Mouse (Mus musculus) forebrain, embryonic 14.5 days (tissue): ENCODE measurements at regions not wholly inside any gene's neighbourhood (a gene's known extent, or its start where the extent isn't known, plus 50 kb on each side); places are given as distances from the start of the nearest gene placed in this dataset.
"Not testable (repeated sequence)": the region's sequence is repeated elsewhere in the genome, so short reads cannot be mapped to it uniquely, and the experiment has no call there.

Experiments used
- ATAC-seq: fragments of 200-750 bp; cut with Nextera tagmentation; 2 replicates; pipeline ENCODE4 v1.8.0; 2017; ENCODE audit warnings: mild to moderate bottlenecking, moderate library complexity
- DNase-seq: peaks from one replicate; pipeline ENCODE4 v3.0.0-alpha.2; 2015; ENCODE audit warnings: low spot score
- H3K27ac ChIP-seq: fragments of 300-500 bp; sonication (generic); 2 replicates; pipeline ENCODE4 v1.5.1; 2014; ENCODE audit warnings: low read depth, mild to moderate bottlenecking, control low read depth, low read length, moderate library complexity
- H3K27me3 ChIP-seq: fragments of 300-500 bp; sonication (generic); replicated peaks from 2 replicates; pipeline ENCODE4 v1.6.1; 2014; ENCODE audit warnings: low read length, control low read depth, mixed read lengths; ENCODE audit not compliant: control insufficient read depth, insufficient read depth
- H3K36me3 ChIP-seq: fragments of 300-500 bp; sonication (generic); 2 replicates; pipeline ENCODE4 v1.6.1; 2014; ENCODE audit warnings: low read length, control low read depth; ENCODE audit not compliant: control insufficient read depth, insufficient read depth
- H3K4me1 ChIP-seq: fragments of 300-500 bp; sonication (generic); 2 replicates; pipeline ENCODE4 v1.6.1; 2014; ENCODE audit warnings: antibody characterized with exemption, low read length, control low read depth; ENCODE audit not compliant: control insufficient read depth, insufficient read depth
- H3K4me2 ChIP-seq: fragments of 300-500 bp; sonication (generic); 2 replicates; pipeline ENCODE4 v1.6.1; 2014; ENCODE audit warnings: mild to moderate bottlenecking, control low read depth, low read length
- H3K4me3 ChIP-seq: fragments of 300-500 bp; sonication (generic); 2 replicates; pipeline ENCODE4 v1.5.1; 2014; ENCODE audit warnings: low read depth, low read length, control low read depth
- H3K9ac ChIP-seq: fragments of 300-500 bp; sonication (generic); 2 replicates; pipeline ENCODE4 v1.6.1; 2014; ENCODE audit warnings: mild to moderate bottlenecking, low read length, control low read depth, moderate library complexity
- H3K9me3 ChIP-seq: fragments of 300-500 bp; sonication (generic); replicated peaks from 2 replicates; pipeline ENCODE4 v1.6.1; 2016; ENCODE audit warnings: low read length, control low read depth, mixed read lengths; ENCODE audit not compliant: control insufficient read depth
- WGBS: fragments of 180-500 bp; shearing (Covaris S2); extraction: QIAGEN DNeasy Blood & Tissue Kit; methylation state at CpG from one replicate; pipeline ENCODE4 v1.1.7; 2014; 5-methylcytosine and 5-hydroxymethylcytosine counted together

DNA sequence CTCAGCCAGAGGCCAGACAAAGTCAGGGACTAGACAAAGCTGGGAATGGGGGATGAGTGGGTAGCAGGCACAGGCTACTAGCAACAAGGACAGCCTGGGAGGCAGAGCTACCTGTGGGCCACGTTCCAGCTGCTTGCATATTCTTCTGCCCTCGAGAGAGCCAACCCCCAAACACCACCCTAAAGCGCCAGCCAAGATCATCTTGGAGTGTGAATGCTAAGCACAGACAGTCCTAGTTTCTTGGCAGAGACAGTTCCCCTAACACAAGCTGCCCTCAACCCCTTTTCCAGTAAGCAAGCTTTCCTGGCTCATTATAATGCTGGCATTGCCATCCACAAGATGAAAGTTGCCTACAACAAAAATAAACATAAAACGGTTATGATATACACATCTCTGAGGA lies 336.8 kb upstream of the Gm6657 start:
- H3K27ac ChIP-seq = no peak overlapping the region
- no peaks in the 10 kb centered on the region for H3K9me3 ChIP-seq
- no peaks in the 10 kb centered on the region for H3K36me3 ChIP-seq
- H3K9ac ChIP-seq = no peak overlapping the region
- H3K4me3 ChIP-seq = no peak overlapping the region
- peaks cover 13% of the 10 kb centered on the region for H3K4me1 ChIP-seq
- peak; percentile 75 for DNase-seq
- WGBS = 48% methylated on average over 4 of the region's 4 CpGs
- no peaks in the 10 kb centered on the region for H3K27me3 ChIP-seq
- ATAC-seq = peak; percentile 53; the same call in 1 of the 2 replicates
- H3K4me2 ChIP-seq = no peak overlapping the region

DNA sequence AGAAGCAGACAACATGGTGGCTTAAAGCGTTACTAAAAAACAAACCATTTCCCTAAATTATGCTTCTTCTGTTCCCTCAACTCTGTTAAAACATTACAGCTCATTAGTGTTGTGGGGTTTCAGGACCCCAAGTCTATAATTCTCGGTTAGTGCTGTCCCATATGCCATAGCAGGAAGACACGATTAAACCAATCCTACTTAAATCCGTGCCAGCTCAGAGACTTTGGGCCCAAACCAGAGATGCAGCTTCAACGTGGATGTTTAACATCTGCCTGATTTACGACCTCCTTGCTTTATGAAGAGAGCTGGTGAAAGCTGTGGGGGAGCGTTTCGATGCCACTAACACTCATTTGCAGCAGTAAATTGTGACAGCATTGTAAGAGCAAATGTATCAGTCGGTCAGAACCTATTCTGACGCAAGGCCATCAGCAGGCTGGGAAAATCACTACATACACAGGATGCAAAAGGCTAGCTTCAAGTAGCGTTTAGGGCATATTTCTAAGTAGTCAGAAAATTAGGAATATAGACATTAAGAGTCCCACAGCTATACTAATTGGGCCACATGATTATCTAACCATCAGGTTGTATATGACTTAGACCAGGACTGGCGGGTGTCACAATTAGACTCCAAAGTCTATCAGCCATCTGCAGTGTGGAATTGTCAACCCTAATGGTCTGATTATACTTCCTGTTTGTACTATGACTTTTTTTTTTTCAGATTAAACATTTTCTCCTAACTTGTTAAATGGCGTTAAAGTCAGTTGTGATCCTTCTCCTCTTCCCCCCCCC lies 333.1 kb upstream of the Gm6657 start:
- no peak for ATAC-seq
- no peaks in the 10 kb centered on the region for H3K36me3 ChIP-seq
- no peak overlapping the region for H3K9ac ChIP-seq
- H3K4me1 ChIP-seq = no peaks in the 10 kb centered on the region
- 85% methylated on average over 13 of the region's 13 CpGs for WGBS
- no peaks in the 10 kb centered on the region for H3K27me3 ChIP-seq
- H3K4me2 ChIP-seq = no peak overlapping the region
- H3K27ac ChIP-seq = no peak overlapping the region
- H3K9me3 ChIP-seq = no peaks in the 10 kb centered on the region
- H3K4me3 ChIP-seq = no peak overlapping the region
- DNase-seq = no peak

DNA sequence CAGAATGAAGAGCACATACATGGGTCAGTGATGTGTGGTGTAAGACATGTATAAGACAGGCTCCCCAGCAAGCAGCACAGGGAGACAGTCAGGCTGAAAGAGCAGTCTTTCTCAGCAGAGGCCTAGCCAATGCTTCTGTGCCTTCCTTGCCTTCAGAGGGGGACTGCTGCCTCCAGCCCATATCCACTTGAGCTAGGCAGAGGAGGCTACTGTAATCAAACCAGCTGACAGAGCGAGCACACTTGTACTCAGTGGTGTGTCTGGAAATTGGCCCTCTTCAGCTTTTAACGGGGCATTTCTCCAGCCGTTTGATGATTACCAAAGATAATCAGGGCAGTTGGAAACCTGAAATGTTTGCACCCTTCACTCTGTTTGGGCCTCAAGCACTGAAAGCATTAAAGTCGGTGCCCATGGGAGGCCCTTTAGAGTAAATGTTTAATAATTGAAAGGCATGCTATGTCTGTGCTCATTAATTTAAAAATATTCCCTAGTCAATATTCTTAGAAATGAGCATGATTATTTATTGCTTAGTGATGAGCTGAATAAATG lies 326.0 kb upstream of the Gm6657 start:
- H3K4me3 ChIP-seq = no peak overlapping the region
- no peaks in the 10 kb centered on the region for H3K9me3 ChIP-seq
- H3K36me3 ChIP-seq = no peaks in the 10 kb centered on the region
- no peaks in the 10 kb centered on the region for H3K27me3 ChIP-seq
- H3K4me1 ChIP-seq = no peaks in the 10 kb centered on the region; the same call in 1 of the 2 replicates
- H3K9ac ChIP-seq = no peak overlapping the region
- no peak overlapping the region for H3K4me2 ChIP-seq
- 60% methylated on average over 4 of the region's 4 CpGs for WGBS
- ATAC-seq = no peak
- peak; percentile 28 for DNase-seq
- no peak overlapping the region for H3K27ac ChIP-seq

DNA sequence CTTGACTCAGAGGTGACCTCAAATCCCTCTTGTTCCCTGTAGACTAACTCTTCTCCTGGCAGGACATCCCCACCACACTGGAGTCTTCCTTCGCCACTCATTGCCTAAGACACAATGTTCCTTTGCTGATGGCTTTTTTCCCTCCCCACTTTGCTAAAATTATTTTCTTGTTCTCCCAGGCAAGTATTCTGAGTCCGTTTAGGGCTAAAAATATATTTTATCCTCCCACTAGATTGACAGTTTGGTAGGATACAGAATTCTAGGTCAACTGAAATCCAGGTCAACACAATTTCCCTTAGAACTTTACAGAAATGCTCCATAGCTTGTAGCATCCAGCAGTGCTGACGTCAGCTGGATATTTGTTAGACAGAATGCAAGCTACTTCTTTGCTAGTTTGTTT lies 324.7 kb upstream of the Gm6657 start:
- Histone ChIP-seq H3K9ac (no peak overlapping the region), H3K27me3 (no peaks in the 10 kb centered on the region), H3K9me3 (no peaks in the 10 kb centered on the region), H3K36me3 (no peaks in the 10 kb centered on the region), H3K27ac (no peak overlapping the region), H3K4me1 (no peaks in the 10 kb centered on the region; the same call in 1 of the 2 replicates), H3K4me2 (no peak overlapping the region), H3K4me3 (no peak overlapping the region)
- 89% methylated on average over 3 of the region's 3 CpGs for WGBS
- no peak for DNase-seq
- ATAC-seq = no peak

DNA sequence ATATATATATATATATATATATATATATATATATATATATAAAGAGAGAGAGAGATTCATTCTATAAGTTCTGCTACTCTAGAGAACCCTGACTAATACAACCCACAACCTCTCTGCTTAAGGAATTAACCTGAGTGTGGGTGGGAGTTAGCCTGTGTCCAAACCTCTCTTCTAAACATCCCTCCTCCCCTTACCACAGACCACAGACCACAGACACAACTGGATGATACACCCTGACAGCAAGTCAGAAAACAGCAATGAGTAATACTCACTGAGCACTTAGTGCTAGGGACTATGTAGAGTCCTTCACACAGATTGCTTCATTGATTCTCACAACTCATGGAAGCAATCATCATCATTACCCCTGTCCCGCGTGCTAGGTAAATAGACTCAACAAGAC lies 306.7 kb upstream of the Gm6657 start:
- no peak for ATAC-seq
- WGBS = 90% methylated on average over 2 of the region's 2 CpGs
- H3K36me3 ChIP-seq = no peaks in the 10 kb centered on the region
- no peak overlapping the region for H3K4me2 ChIP-seq
- H3K4me3 ChIP-seq = no peak overlapping the region
- DNase-seq = no peak
- H3K4me1 ChIP-seq = no peaks in the 10 kb centered on the region
- no peaks in the 10 kb centered on the region for H3K27me3 ChIP-seq
- H3K27ac ChIP-seq = no peak overlapping the region
- H3K9me3 ChIP-seq = no peaks in the 10 kb centered on the region
- H3K9ac ChIP-seq = no peak overlapping the region

DNA sequence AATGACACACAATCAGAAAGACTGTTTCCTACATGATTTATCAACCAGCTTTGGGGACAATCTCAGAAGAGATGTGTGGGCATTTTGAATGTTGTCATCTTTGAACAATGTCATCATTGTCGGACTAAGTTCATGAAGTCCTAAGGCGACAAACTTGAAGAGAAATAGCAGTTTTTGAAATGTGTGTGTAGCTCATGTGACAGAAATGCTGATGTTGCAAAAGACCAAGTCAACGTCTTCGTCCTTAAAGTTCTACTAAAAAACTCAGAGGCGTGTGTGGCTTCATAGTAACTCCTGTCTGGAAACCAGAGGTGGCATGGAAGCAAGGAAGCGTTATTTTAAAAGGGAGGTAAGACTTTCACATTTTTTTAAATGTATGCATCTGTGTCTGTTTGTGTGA lies 302.6 kb upstream of the Gm6657 start:
- Histone ChIP-seq H3K4me2 (no peak overlapping the region), H3K4me3 (no peak overlapping the region), H3K9me3 (no peaks in the 10 kb centered on the region), H3K27me3 (no peaks in the 10 kb centered on the region), H3K9ac (no peak overlapping the region), H3K4me1 (no peaks in the 10 kb centered on the region), H3K36me3 (no peaks in the 10 kb centered on the region), H3K27ac (no peak overlapping the region)
- DNase-seq = no peak
- no peak for ATAC-seq
- 94% methylated on average over 6 of the region's 6 CpGs for WGBS

DNA sequence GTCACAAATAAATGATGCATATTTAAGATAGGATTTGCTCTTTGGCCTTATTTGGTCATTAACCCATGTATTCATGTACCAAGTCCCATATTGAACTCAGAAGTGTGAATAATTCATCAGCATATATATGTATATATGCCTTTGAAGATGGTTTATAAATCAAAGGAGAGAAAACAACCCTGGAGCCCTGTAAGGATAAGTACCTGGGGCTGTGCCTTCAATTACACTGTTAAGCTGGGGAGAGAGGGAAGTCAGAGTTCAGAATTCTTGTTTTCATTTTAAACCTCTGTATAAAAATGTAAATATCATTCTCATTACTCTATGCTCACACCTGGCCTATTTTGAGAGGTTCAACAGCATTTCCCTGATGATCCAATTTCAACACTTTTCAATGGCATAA lies 299.8 kb upstream of the Gm6657 start:
- H3K4me2 ChIP-seq = no peak overlapping the region
- no peak overlapping the region for H3K27ac ChIP-seq
- ATAC-seq (no peak), DNase-seq (no peak)
- no peak overlapping the region for H3K9ac ChIP-seq
- no peaks in the 10 kb centered on the region for H3K9me3 ChIP-seq
- H3K36me3 ChIP-seq = no peaks in the 10 kb centered on the region
- H3K4me1 ChIP-seq = no peaks in the 10 kb centered on the region
- H3K27me3 ChIP-seq = no peaks in the 10 kb centered on the region
- H3K4me3 ChIP-seq = no peak overlapping the region

DNA sequence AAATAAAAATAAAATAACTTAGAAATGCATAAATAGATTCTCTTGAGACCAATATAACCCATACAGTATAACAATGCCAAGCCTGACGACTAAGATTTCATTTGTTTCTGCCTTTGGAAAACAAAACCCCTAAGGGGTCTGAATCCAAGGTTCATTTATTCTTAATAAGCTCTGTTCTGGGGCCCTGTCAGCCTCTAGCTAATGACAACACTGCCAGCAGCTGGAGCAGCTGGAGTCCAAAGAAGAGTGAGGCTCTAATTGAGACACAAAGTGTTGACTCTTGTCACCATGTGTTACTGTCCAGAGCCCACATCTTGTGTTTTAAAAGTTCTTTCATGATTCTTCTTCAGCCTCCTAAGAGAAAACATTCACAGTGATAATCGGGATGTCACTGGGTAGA lies 298.5 kb upstream of the Gm6657 start:
- Histone ChIP-seq H3K36me3 (no peaks in the 10 kb centered on the region), H3K9ac (no peak overlapping the region), H3K27ac (no peak overlapping the region), H3K4me2 (no peak overlapping the region), H3K27me3 (no peaks in the 10 kb centered on the region), H3K4me3 (no peak overlapping the region), H3K4me1 (no peaks in the 10 kb centered on the region), H3K9me3 (no peaks in the 10 kb centered on the region)
- DNase-seq (no peak), ATAC-seq (no peak)
- WGBS = 50% methylated on average over 2 of the region's 2 CpGs

DNA sequence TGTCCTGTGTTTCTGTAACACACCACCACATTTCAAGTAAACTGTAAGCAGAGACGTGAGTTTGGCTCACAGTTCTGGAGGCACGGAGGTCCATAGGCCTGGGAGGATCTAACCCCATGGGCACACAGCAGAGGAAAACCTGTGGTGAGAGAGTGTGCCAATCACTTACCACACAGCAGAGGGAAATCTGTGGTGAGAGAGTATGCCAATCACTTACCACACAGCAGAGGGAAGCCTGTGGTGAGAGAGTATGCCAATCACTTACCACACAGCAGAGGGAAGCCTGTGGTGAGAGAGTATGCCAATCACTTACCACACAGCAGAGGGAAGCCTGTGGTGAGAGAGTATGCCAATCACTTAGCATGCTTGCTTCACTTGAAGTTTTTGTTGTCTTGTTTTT lies 295.1 kb upstream of the Gm6657 start:
- not testable (repeated sequence) for H3K4me3 ChIP-seq, DNase-seq, H3K4me2 ChIP-seq, H3K9me3 ChIP-seq, H3K27ac ChIP-seq, H3K27me3 ChIP-seq, H3K9ac ChIP-seq, H3K4me1 ChIP-seq, H3K36me3 ChIP-seq, ATAC-seq
- WGBS = 87% methylated on average over 2 of the region's 2 CpGs
